14 mouse cellular contexts compared by ENCODE assay signal in the genomic region with DNA sequence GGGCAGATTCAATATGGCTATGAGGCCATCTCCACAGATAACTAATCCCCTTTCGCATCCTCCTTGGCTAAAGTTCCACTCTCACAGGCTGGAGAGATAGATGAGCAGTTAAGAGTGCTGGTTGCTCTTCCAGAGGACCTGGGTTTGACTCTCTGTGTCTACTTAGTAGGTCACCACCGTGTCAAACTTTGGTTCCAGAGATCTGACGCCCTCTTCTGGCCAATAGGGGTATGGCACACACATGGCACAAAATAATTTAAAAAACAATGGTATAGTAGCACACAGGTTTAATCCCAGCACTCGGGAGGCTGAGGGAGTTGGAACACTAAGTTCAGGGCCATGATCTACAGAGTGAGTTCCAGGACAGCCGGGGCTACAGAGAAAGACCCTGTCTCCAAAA. TPM values are rescaled to one million over a fixed set of nuclear protein-coding genes. Genes with fewer than 3 reads are reported as not detected.
DNase-seq lines count a peak whose midpoint lies in the region; ATAC-seq and TF ChIP-seq lines count a peak whose summit lies in the region.
"Had no signal": no experiment of that assay in that cellular context is flagged by ENCODE, and none has a peak within 500 bp of the region (broad histone marks: within the 10 kb centered on the region; RNA-seq: fewer than 3 reads in every experiment).

No protein-coding gene starts in this region.

- peaks cover 5% of the 10 kb centered on the region; the same call in 1 of the 2 replicates for H3K4me1 ChIP-seq in forebrain, postnatal 0 days (ENCODE audit: insufficient read depth)
- peaks cover 4% of the 10 kb centered on the region; the same call in 1 of the 2 replicates for H3K4me1 ChIP-seq in forebrain, embryonic 11.5 days (replicated peaks; ENCODE audit: control insufficient read depth, insufficient read depth, low read length)
- H3K4me1 ChIP-seq in liver, embryonic 14.5 days (replicated peaks; ENCODE audit: control insufficient read depth in 2 of 2, insufficient read depth in 2 of 2, low read length in 1 of 2) = no peaks in the 10 kb centered on the region
- peaks cover 8% of the 10 kb centered on the region for H3K4me1 ChIP-seq in liver, embryonic 12.5 days
- no peaks in the 10 kb centered on the region for H3K4me1 ChIP-seq in ES-Bruce4 (ENCODE audit: control insufficient read depth, insufficient read depth, low read length)
- no peaks in the 10 kb centered on the region for H3K4me1 ChIP-seq in embryonic fibroblast, embryonic 13.5 days (ENCODE audit: control insufficient read depth, insufficient read depth, low read length)
- H3K4me1 ChIP-seq: limb, embryonic 15.5 days had no signal

- H3K4me3 ChIP-seq in forebrain, postnatal 0 days (ENCODE audit: low read depth, low read length) = no peak overlapping the region
- no peak overlapping the region for H3K4me3 ChIP-seq in forebrain, embryonic 11.5 days (ENCODE audit: low read depth, low read length)
- H3K4me3 ChIP-seq in liver, embryonic 14.5 days (ENCODE audit: insufficient read depth in 1 of 2, low read depth in 2 of 2, low read length in 2 of 2) = no peak overlapping the region
- no peak overlapping the region for H3K4me3 ChIP-seq in liver, embryonic 12.5 days
- H3K4me3 ChIP-seq in ES-Bruce4 (ENCODE audit: low read depth, low read length) = no peak overlapping the region
- H3K4me3 ChIP-seq in embryonic fibroblast, embryonic 13.5 days (ENCODE audit: insufficient read depth, low read length) = no peak overlapping the region
- H3K4me3 ChIP-seq: erythroblast, embryonic 14.5 days; heart, embryonic 12.5 days; hindbrain, embryonic 13.5 days; limb, embryonic 15.5 days; myocyte had no signal

- H3K27me3 ChIP-seq in forebrain, postnatal 0 days (ENCODE audit: insufficient read depth, low read length) = no peaks in the 10 kb centered on the region
- no peaks in the 10 kb centered on the region for H3K27me3 ChIP-seq in forebrain, embryonic 11.5 days (ENCODE audit: control insufficient read depth, insufficient read depth, low read length)
- H3K27me3 ChIP-seq in liver, embryonic 14.5 days (ENCODE audit: control insufficient read depth, insufficient read depth, low read length) = no peaks in the 10 kb centered on the region
- H3K27me3 ChIP-seq in liver, embryonic 12.5 days (replicated peaks) = no peaks in the 10 kb centered on the region
- no peaks in the 10 kb centered on the region for H3K27me3 ChIP-seq in ES-Bruce4 (ENCODE audit: control insufficient read depth, insufficient read depth, low read length, poor library complexity, severe bottlenecking)
- H3K27me3 ChIP-seq: heart, embryonic 12.5 days; hindbrain, embryonic 13.5 days; limb, embryonic 15.5 days had no signal

- no peak overlapping the region for H3K9ac ChIP-seq in forebrain, postnatal 0 days
- H3K9ac ChIP-seq in forebrain, embryonic 11.5 days (ENCODE audit: low read length) = no peak overlapping the region
- H3K9ac ChIP-seq in liver, embryonic 14.5 days (replicated peaks) = no peak overlapping the region
- no peak overlapping the region for H3K9ac ChIP-seq in liver, embryonic 12.5 days
- H3K9ac ChIP-seq in ES-Bruce4 (ENCODE audit: low read depth, poor library complexity, severe bottlenecking) = no peak overlapping the region
- H3K9ac ChIP-seq: heart, embryonic 12.5 days; hindbrain, embryonic 13.5 days; limb, embryonic 15.5 days had no signal

- no peak for TF ChIP-seq EP300 in liver, embryonic 14.5 days (IDR thresholded peaks at IDR 0.05; ENCODE audit: low read depth)
- no peak for TF ChIP-seq EP300 in ES-Bruce4 (IDR thresholded peaks at IDR 0.05; ENCODE audit: insufficient read depth, low read depth, low read length)

- 74% methylated on average over 5 of the region's 5 CpGs for WGBS in forebrain, postnatal 0 days
- 73% methylated on average over 5 of the region's 5 CpGs for WGBS in forebrain, embryonic 11.5 days
- 57% methylated on average over 5 of the region's 5 CpGs for WGBS in liver, embryonic 14.5 days (ENCODE audit: insufficient replicate concordance)
- WGBS in liver, embryonic 12.5 days (ENCODE audit: insufficient replicate concordance) = 67% methylated on average over 5 of the region's 5 CpGs

- peak; percentile 47 for TF ChIP-seq CTCF in forebrain, postnatal 0 days (IDR thresholded peaks at IDR 0.05; ENCODE audit: low read depth)
- TF ChIP-seq CTCF in liver, embryonic 14.5 days (IDR thresholded peaks at IDR 0.05; ENCODE audit: low read depth) = peak; percentile 74
- TF ChIP-seq CTCF in ES-Bruce4 (IDR thresholded peaks at IDR 0.05; ENCODE audit: low read depth, low read length) = peak; percentile 22
- TF ChIP-seq CTCF in embryonic fibroblast, embryonic 13.5 days (IDR thresholded peaks at IDR 0.05; ENCODE audit: borderline replicate concordance, insufficient read depth, low read length) = 0 out of 2 replicates have a peak, but pooled peaks have one; percentile 13

- no peak for ATAC-seq in forebrain, postnatal 0 days
- ATAC-seq in forebrain, embryonic 11.5 days (replicated peaks; ENCODE audit: low FRiP score) = no peak
- ATAC-seq in liver, embryonic 14.5 days (ENCODE audit: insufficient read depth) = no peak
- no peak for ATAC-seq in liver, embryonic 12.5 days

- H3K4me2 ChIP-seq in forebrain, postnatal 0 days (ENCODE audit: low read depth) = no peak overlapping the region
- H3K4me2 ChIP-seq in forebrain, embryonic 11.5 days (ENCODE audit: low read depth, low read length, severe bottlenecking) = no peak overlapping the region
- no peak overlapping the region for H3K4me2 ChIP-seq in liver, embryonic 14.5 days (ENCODE audit: low read depth)
- no peak overlapping the region for H3K4me2 ChIP-seq in liver, embryonic 12.5 days
- H3K4me2 ChIP-seq: heart, embryonic 12.5 days; hindbrain, embryonic 13.5 days; limb, embryonic 15.5 days had no signal

- DNase-seq in forebrain, postnatal 0 days = no peak
- DNase-seq in forebrain, embryonic 11.5 days (ENCODE audit: low spot score) = no peak
- no peak for DNase-seq in liver, embryonic 14.5 days (ENCODE audit: low read depth in 3 of 3, low spot score in 3 of 3)
- DNase-seq in right cerebral cortex, postnatal 14 days = no peak
- no peak for DNase-seq in adrenal gland, adult 18-20 months (ENCODE audit: low spot score in 2 of 2)
- DNase-seq: kidney, postnatal 10 days had no signal

- no peak for TF ChIP-seq POLR2A in ES-Bruce4 (IDR thresholded peaks at IDR 0.05; ENCODE audit: insufficient read depth, low read length)
- TF ChIP-seq POLR2A in embryonic fibroblast, embryonic 13.5 days (IDR thresholded peaks at IDR 0.05; ENCODE audit: low read depth, low read length) = no peak

- H3K27ac ChIP-seq in forebrain, postnatal 0 days (ENCODE audit: low read depth, low read length) = no peak overlapping the region
- H3K27ac ChIP-seq in forebrain, embryonic 11.5 days (ENCODE audit: low read depth, low read length) = no peak overlapping the region
- no peak overlapping the region for H3K27ac ChIP-seq in liver, embryonic 14.5 days
- H3K27ac ChIP-seq in liver, embryonic 12.5 days = no peak overlapping the region
- H3K27ac ChIP-seq in ES-Bruce4 (ENCODE audit: insufficient read depth, low read length) = no peak overlapping the region
- no peak overlapping the region for H3K27ac ChIP-seq in embryonic fibroblast, embryonic 13.5 days (ENCODE audit: insufficient read depth, low read length)
- H3K27ac ChIP-seq: hindbrain, embryonic 13.5 days; limb, embryonic 15.5 days had no signal

- H3K36me3 ChIP-seq in forebrain, postnatal 0 days (ENCODE audit: insufficient read depth) = peaks cover 72% of the 10 kb centered on the region
- no peaks in the 10 kb centered on the region; the same call in 1 of the 2 replicates for H3K36me3 ChIP-seq in forebrain, embryonic 11.5 days (ENCODE audit: control insufficient read depth, insufficient read depth, low read length)
- peaks cover 6% of the 10 kb centered on the region; the same call in 1 of the 2 replicates for H3K36me3 ChIP-seq in liver, embryonic 14.5 days (replicated peaks; ENCODE audit: control insufficient read depth, insufficient read depth, low read depth)
- peaks cover 100% of the 10 kb centered on the region for H3K36me3 ChIP-seq in liver, embryonic 12.5 days
- H3K36me3 ChIP-seq in ES-Bruce4 (ENCODE audit: control insufficient read depth, insufficient read depth, low read length, poor library complexity, severe bottlenecking) = no peaks in the 10 kb centered on the region

- no peaks in the 10 kb centered on the region for H3K9me3 ChIP-seq in forebrain, postnatal 0 days (ENCODE audit: low read length)
- H3K9me3 ChIP-seq in forebrain, embryonic 11.5 days (ENCODE audit: control insufficient read depth, low read length) = no peaks in the 10 kb centered on the region
- no peaks in the 10 kb centered on the region for H3K9me3 ChIP-seq in liver, embryonic 14.5 days (ENCODE audit: control insufficient read depth, low read length)
- H3K9me3 ChIP-seq in liver, embryonic 12.5 days (replicated peaks) = no peaks in the 10 kb centered on the region
- H3K9me3 ChIP-seq in ES-Bruce4 (replicated peaks; ENCODE audit: control insufficient read depth, insufficient read depth, low read length, poor library complexity, severe bottlenecking) = no peaks in the 10 kb centered on the region
- H3K9me3 ChIP-seq: hindbrain, embryonic 13.5 days; limb, embryonic 15.5 days had no signal

RNA-seq across cellular contexts. Expression of gene Slc48a1, which starts 15.9 kb away (rescaled TPM):
- total RNA-seq in forebrain, postnatal 0 days (2014; rRNA removed) = 40.2 and 56.4 TPM in 2 replicates
- 123 and 135 TPM in 2 replicates for polyA plus RNA-seq in forebrain, postnatal 0 days (2015; fragmentation: Nextera tagmentation; extraction: Ambion mirVana)
- 32.1 and 32.9 TPM in 2 replicates for polyA plus RNA-seq in forebrain, embryonic 11.5 days (2014; fragmentation: Nextera tagmentation; extraction: Ambion mirVana)
- polyA plus RNA-seq in liver, embryonic 14.5 days (2012; rRNA removed) = 35.0 and 47.8 TPM in 2 replicates
- 73.9 and 74.7 TPM in 2 replicates for polyA plus RNA-seq in liver, embryonic 14.5 days (2014; fragmentation: Nextera tagmentation; extraction: Ambion mirVana)
- polyA plus RNA-seq in liver, embryonic 12.5 days (2016; fragmentation: Nextera tagmentation; extraction: Ambion mirVana) = 83.8 and 88.7 TPM in 2 replicates
- 16.0 and 17.2 TPM in 2 replicates for polyA plus RNA-seq in ES-Bruce4 (2011; ENCODE audit: insufficient read depth, insufficient read length, low read depth, missing spikeins)
- polyA plus RNA-seq in embryonic fibroblast, embryonic 13.5 days (2011; ENCODE audit: insufficient read length, low read depth, missing spikeins) = 136 and 167 TPM in 2 replicates
- 100 to 1,000 TPM; 114 to 139 TPM for total RNA-seq in adrenal gland, adult 18-20 months (2021)

RNA-seq across cellular contexts. Expression of gene Rapgef3, which starts 26.5 kb away (rescaled TPM):
- 16.6 and 22.0 TPM in 2 replicates for total RNA-seq in forebrain, postnatal 0 days (2014; rRNA removed)
- polyA plus RNA-seq in forebrain, postnatal 0 days (2015; fragmentation: Nextera tagmentation; extraction: Ambion mirVana) = 6.5 and 8.7 TPM in 2 replicates
- 4.8 and 5.5 TPM in 2 replicates for polyA plus RNA-seq in forebrain, embryonic 11.5 days (2014; fragmentation: Nextera tagmentation; extraction: Ambion mirVana)
- 2.2 and 2.3 TPM in 2 replicates for polyA plus RNA-seq in liver, embryonic 14.5 days (2012; rRNA removed)
- polyA plus RNA-seq in liver, embryonic 14.5 days (2014; fragmentation: Nextera tagmentation; extraction: Ambion mirVana) = 0.84 and 0.95 TPM in 2 replicates
- polyA plus RNA-seq in liver, embryonic 12.5 days (2016; fragmentation: Nextera tagmentation; extraction: Ambion mirVana) = 3.5 and 3.9 TPM in 2 replicates
- polyA plus RNA-seq in ES-Bruce4 (2011; ENCODE audit: insufficient read depth, insufficient read length, low read depth, missing spikeins) = 3.1 and 3.5 TPM in 2 replicates
- polyA plus RNA-seq in embryonic fibroblast, embryonic 13.5 days (2011; ENCODE audit: insufficient read length, low read depth, missing spikeins) = 6.6 and 10.8 TPM in 2 replicates
- total RNA-seq in adrenal gland, adult 18-20 months (2021) = 10 to 100 TPM; 13.2 to 25.2 TPM
- polyA plus RNA-seq: erythroblast, embryonic 14.5 days had no signal

RNA-seq across cellular contexts. Expression of gene Hdac7, which starts 50.0 kb away (rescaled TPM):
- total RNA-seq in forebrain, postnatal 0 days (2014; rRNA removed) = 20.7 and 29.4 TPM in 2 replicates
- polyA plus RNA-seq in forebrain, postnatal 0 days (2015; fragmentation: Nextera tagmentation; extraction: Ambion mirVana) = 16.2 and 21.6 TPM in 2 replicates
- polyA plus RNA-seq in forebrain, embryonic 11.5 days (2014; fragmentation: Nextera tagmentation; extraction: Ambion mirVana) = 23.9 and 26.4 TPM in 2 replicates
- polyA plus RNA-seq in liver, embryonic 14.5 days (2012; rRNA removed) = 8.6 and 11.3 TPM in 2 replicates
- 4.7 and 6.6 TPM in 2 replicates for polyA plus RNA-seq in liver, embryonic 14.5 days (2014; fragmentation: Nextera tagmentation; extraction: Ambion mirVana)
- 14.0 and 14.3 TPM in 2 replicates for polyA plus RNA-seq in liver, embryonic 12.5 days (2016; fragmentation: Nextera tagmentation; extraction: Ambion mirVana)
- 14.4 and 16.9 TPM in 2 replicates for polyA plus RNA-seq in ES-Bruce4 (2011; ENCODE audit: insufficient read depth, insufficient read length, low read depth, missing spikeins)
- 51.8 and 60.1 TPM in 2 replicates for polyA plus RNA-seq in embryonic fibroblast, embryonic 13.5 days (2011; ENCODE audit: insufficient read length, low read depth, missing spikeins)
- total RNA-seq in adrenal gland, adult 18-20 months (2021) = 10 to 100 TPM; 29.7 to 55.2 TPM

Comparison
In these comparisons a context has a peak if more than half of its experiments do, and no peak if none do; other contexts are left out.
1. CTCF ChIP-seq: peak in every context shown above with its lines; median percentile 74 in liver, embryonic 14.5 days; 47 in forebrain, postnatal 0 days; 22 in ES-Bruce4; 13 in embryonic fibroblast, embryonic 13.5 days.